Mouse (Mus musculus): ENCODE data around the gene Spata7. TPM values are rescaled to one million over a fixed set of nuclear protein-coding genes. Genes with fewer than 3 reads are reported as not detected.

Spata7 gene
- polyA plus RNA-seq, 1 experiment from 2014 or later: 2.7 TPM

DNA sequence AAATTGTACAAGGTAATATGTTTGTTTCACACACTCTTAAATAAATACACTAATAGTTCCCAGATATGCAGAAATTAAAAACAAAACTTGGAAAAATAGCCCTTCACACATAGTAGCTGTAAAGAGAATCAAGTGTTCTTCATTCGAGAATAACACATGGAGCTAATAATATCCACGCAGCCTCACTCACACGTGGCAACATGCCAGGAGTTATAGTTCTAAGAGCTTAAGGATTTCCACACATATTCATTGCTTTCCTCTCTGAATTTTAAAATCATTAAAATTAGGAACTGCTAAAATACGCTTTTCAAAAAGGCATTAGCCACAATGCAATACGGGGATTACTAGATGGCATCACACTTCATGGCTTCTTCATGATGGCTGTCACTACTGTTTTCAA lies 69.2 kb downstream of the Spata7 start:
- no peak for TF ChIP-seq CTCF (IDR thresholded peaks at IDR 0.05; ENCODE audit: low read depth)
- ATAC-seq: no peak

DNA sequence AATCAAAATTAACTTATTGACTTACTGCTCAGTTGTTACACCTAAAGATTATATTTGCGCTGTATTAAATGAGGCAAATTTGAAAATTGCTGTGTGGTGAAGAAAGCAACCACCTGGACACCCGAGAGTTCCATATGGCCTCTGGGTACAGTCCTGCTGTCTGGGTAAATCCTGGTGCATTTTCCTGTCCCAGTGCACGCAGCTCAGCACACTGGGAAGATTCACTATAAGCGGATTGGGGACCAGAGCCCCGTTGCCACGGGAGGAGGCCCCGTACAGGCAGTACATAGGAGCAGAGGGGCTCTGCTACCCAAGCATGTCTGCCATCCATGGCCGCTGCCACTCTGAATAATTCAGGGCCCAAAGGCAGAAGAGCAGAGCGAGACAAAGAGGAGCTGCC lies 73.6 kb downstream of the Spata7 start:
- Histone ChIP-seq H3K4me3 (ENCODE audit: low read depth, low read length) (no peak overlapping the region), H3K9ac (ENCODE audit: low read depth, low read length) (no peak overlapping the region), H3K4me1 (replicated peaks; ENCODE audit: control insufficient read depth, insufficient read depth, low read length) (no peaks in the 10 kb centered on the region), H3K27me3 (replicated peaks; ENCODE audit: control insufficient read depth, insufficient read depth, low read length) (no peaks in the 10 kb centered on the region), H3K27ac (ENCODE audit: low read depth, low read length) (no peak overlapping the region), H3K9me3 (ENCODE audit: control insufficient read depth) (no peaks in the 10 kb centered on the region), H3K4me2 (replicated peaks; ENCODE audit: low read depth) (no peak overlapping the region), H3K36me3 (ENCODE audit: control insufficient read depth, insufficient read depth) (peaks cover 18% of the 10 kb centered on the region; the same call in 1 of the 2 replicates)
- no peak for TF ChIP-seq CTCF (IDR thresholded peaks at IDR 0.05; ENCODE audit: low read depth)
- ATAC-seq: no peak
- WGBS: 95% methylated on average over 9 of the region's 9 CpGs

More for the DNA sequence above, 69.2 kb downstream of the Spata7 start:
- Histone ChIP-seq H3K27me3 (replicated peaks; ENCODE audit: control insufficient read depth, insufficient read depth, low read length) (no peaks in the 10 kb centered on the region), H3K27ac (ENCODE audit: low read depth, low read length) (no peak overlapping the region), H3K9ac (ENCODE audit: low read depth, low read length) (no peak overlapping the region), H3K9me3 (ENCODE audit: control insufficient read depth) (no peaks in the 10 kb centered on the region), H3K4me3 (ENCODE audit: low read depth, low read length) (no peak overlapping the region), H3K36me3 (ENCODE audit: control insufficient read depth, insufficient read depth) (peaks cover 18% of the 10 kb centered on the region), H3K4me2 (replicated peaks; ENCODE audit: low read depth) (no peak overlapping the region), H3K4me1 (replicated peaks; ENCODE audit: control insufficient read depth, insufficient read depth, low read length) (no peaks in the 10 kb centered on the region)
- 75% methylated on average over 5 of the region's 5 CpGs for WGBS

GRCm38 (mm10) chr12:98703554-98703953 lies 75.6 kb downstream of the Spata7 start:
- Histone ChIP-seq H3K27ac (ENCODE audit: low read depth, low read length) (no peak overlapping the region), H3K4me1 (replicated peaks; ENCODE audit: control insufficient read depth, insufficient read depth, low read length) (no peaks in the 10 kb centered on the region), H3K27me3 (replicated peaks; ENCODE audit: control insufficient read depth, insufficient read depth, low read length) (no peaks in the 10 kb centered on the region), H3K4me2 (replicated peaks; ENCODE audit: low read depth) (no peak overlapping the region), H3K9me3 (ENCODE audit: control insufficient read depth) (no peaks in the 10 kb centered on the region), H3K36me3 (ENCODE audit: control insufficient read depth, insufficient read depth) (peaks cover 16% of the 10 kb centered on the region; the same call in 1 of the 2 replicates), H3K9ac (ENCODE audit: low read depth, low read length) (no peak overlapping the region), H3K4me3 (ENCODE audit: low read depth, low read length) (no peak overlapping the region)
- TF ChIP-seq CTCF (IDR thresholded peaks at IDR 0.05; ENCODE audit: low read depth): no peak
- WGBS: 79% methylated on average over 2 of the region's 2 CpGs
- no peak for ATAC-seq

DNA sequence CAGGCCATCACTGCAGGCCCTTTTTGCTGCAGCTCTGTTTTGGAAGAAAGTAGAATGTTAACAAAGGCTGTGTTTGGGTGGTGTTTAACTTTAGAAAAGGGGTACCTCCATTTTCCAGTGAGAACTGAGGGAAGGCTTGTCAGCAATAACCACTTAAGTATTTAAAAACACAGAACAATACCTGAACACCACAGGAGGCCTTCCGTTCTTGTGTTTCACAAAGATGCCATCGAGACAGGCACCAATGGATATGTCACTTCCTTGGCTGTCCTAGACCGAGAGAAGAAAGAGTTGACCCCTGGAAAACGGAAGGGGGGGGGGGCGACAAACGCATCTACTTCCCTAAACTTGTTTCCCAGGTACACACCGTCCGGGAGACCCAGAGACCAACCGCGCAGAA lies 76.0 kb downstream of the Spata7 start:
- no peak overlapping the region for H3K4me3 ChIP-seq (ENCODE audit: low read depth, low read length)
- no peak overlapping the region for H3K9ac ChIP-seq (ENCODE audit: low read depth, low read length)
- H3K36me3 ChIP-seq (ENCODE audit: control insufficient read depth, insufficient read depth): peaks cover 15% of the 10 kb centered on the region; the same call in 1 of the 2 replicates
- H3K27ac ChIP-seq (ENCODE audit: low read depth, low read length): no peak overlapping the region
- 89% methylated on average over 10 of the region's 10 CpGs for WGBS
- no peak for TF ChIP-seq CTCF (IDR thresholded peaks at IDR 0.05; ENCODE audit: low read depth)
- H3K27me3 ChIP-seq (replicated peaks; ENCODE audit: control insufficient read depth, insufficient read depth, low read length): no peaks in the 10 kb centered on the region
- no peaks in the 10 kb centered on the region for H3K9me3 ChIP-seq (ENCODE audit: control insufficient read depth)
- no peak for ATAC-seq
- no peaks in the 10 kb centered on the region for H3K4me1 ChIP-seq (replicated peaks; ENCODE audit: control insufficient read depth, insufficient read depth, low read length)
- no peak overlapping the region for H3K4me2 ChIP-seq (replicated peaks; ENCODE audit: low read depth)

DNA sequence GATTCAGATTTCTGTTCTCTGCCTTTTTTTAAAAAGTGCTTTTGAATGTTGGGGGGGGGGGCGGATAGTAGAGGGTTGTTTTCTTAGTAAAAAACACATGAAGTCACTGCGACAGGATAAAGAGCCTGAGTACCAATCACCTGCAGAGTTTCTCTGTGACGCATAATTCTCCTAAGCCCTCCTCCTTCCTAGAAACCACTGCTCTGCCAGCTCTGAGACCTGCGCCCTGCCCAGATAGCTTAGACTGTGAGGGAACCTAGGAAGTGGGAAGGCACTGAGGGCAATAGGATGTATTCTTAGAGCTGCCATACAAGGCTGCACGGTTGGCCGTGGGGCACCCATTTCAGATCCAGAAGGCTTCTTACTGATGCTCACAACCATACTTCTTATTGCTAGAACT lies 84.9 kb downstream of the Spata7 start:
- WGBS: 86% methylated on average over 6 of the region's 6 CpGs

GRCm38 (mm10) chr12:98713621-98714103 lies 85.7 kb downstream of the Spata7 start:
- Histone ChIP-seq H3K4me1 (replicated peaks; ENCODE audit: control insufficient read depth, insufficient read depth, low read length) (0 out of 2 replicates have a peak, but pooled peaks cover 6% of the 10 kb centered on the region), H3K9me3 (ENCODE audit: control insufficient read depth) (no peaks in the 10 kb centered on the region), H3K4me2 (replicated peaks; ENCODE audit: low read depth) (peak overlapping the region; percentile 35; the same call in 1 of the 2 replicates), H3K27ac (ENCODE audit: low read depth, low read length) (peak overlapping the region; percentile 31; the same call in 1 of the 2 replicates), H3K36me3 (ENCODE audit: control insufficient read depth, insufficient read depth) (0 out of 2 replicates have a peak, but pooled peaks cover 3% of the 10 kb centered on the region), H3K27me3 (replicated peaks; ENCODE audit: control insufficient read depth, insufficient read depth, low read length) (no peaks in the 10 kb centered on the region), H3K9ac (ENCODE audit: low read depth, low read length) (no peak overlapping the region), H3K4me3 (ENCODE audit: low read depth, low read length) (no peak overlapping the region)
- no peak for TF ChIP-seq CTCF (IDR thresholded peaks at IDR 0.05; ENCODE audit: low read depth)
- 15% methylated on average over 7 of the region's 7 CpGs for WGBS
- peak; percentile 64 for ATAC-seq

More for the DNA sequence above, 84.9 kb downstream of the Spata7 start:
- no peak overlapping the region for H3K9ac ChIP-seq (ENCODE audit: low read depth, low read length)
- 0 out of 2 replicates have a peak, but pooled peaks cover 6% of the 10 kb centered on the region for H3K4me1 ChIP-seq (replicated peaks; ENCODE audit: control insufficient read depth, insufficient read depth, low read length)
- H3K4me3 ChIP-seq (ENCODE audit: low read depth, low read length): no peak overlapping the region
- H3K27me3 ChIP-seq (replicated peaks; ENCODE audit: control insufficient read depth, insufficient read depth, low read length): no peaks in the 10 kb centered on the region
- no peak for TF ChIP-seq CTCF (IDR thresholded peaks at IDR 0.05; ENCODE audit: low read depth)
- ATAC-seq: no peak
- no peak overlapping the region for H3K4me2 ChIP-seq (replicated peaks; ENCODE audit: low read depth)
- H3K27ac ChIP-seq (ENCODE audit: low read depth, low read length): no peak overlapping the region
- peaks cover 6% of the 10 kb centered on the region; the same call in 1 of the 2 replicates for H3K36me3 ChIP-seq (ENCODE audit: control insufficient read depth, insufficient read depth)
- no peaks in the 10 kb centered on the region for H3K9me3 ChIP-seq (ENCODE audit: control insufficient read depth)
